Mouse (Mus musculus) hindbrain, embryonic 13.5 days (tissue): ENCODE data around the gene Sec31a. TPM values are rescaled to one million over a fixed set of nuclear protein-coding genes. Genes with fewer than 3 reads are reported as not detected.
A peak's percentile ranks its signal among the peaks of the same experiment; 100 is the strongest.

ENCODE experiments used
- ATAC-seq: fragments of 200-750 bp; cut with Nextera tagmentation; 2 replicates; pipeline ENCODE4 v1.8.0; 2017; ENCODE audit warnings: moderate TSS enrichment; ENCODE audit not compliant: low FRiP score
- H3K27ac ChIP-seq: fragments of 300-500 bp; sonication (generic); 2 replicates; pipeline ENCODE4 v1.5.1; 2015; ENCODE audit warnings: inconsistent platforms, mild to moderate bottlenecking, moderate library complexity
- H3K27me3 ChIP-seq: fragments of 300-500 bp; sonication (generic); 2 replicates; pipeline ENCODE4 v1.6.1; 2015; ENCODE audit warnings: mild to moderate bottlenecking, inconsistent platforms
- H3K36me3 ChIP-seq: fragments of 300-500 bp; sonication (generic); 2 replicates; pipeline ENCODE4 v1.6.1; 2015; ENCODE audit warnings: mild to moderate bottlenecking, inconsistent platforms
- H3K4me1 ChIP-seq: fragments of 300-500 bp; sonication (generic); replicated peaks from 2 replicates; pipeline ENCODE4 v1.6.1; 2015; ENCODE audit warnings: inconsistent platforms
- H3K4me2 ChIP-seq: fragments of 300-500 bp; sonication (generic); 2 replicates; pipeline ENCODE4 v1.6.1; 2015; ENCODE audit warnings: inconsistent platforms, mild to moderate bottlenecking, moderate library complexity
- H3K4me3 ChIP-seq: fragments of 300-500 bp; sonication (generic); 2 replicates; pipeline ENCODE4 v1.5.1; 2015; ENCODE audit warnings: mild to moderate bottlenecking, inconsistent platforms
- H3K9ac ChIP-seq: fragments of 300-500 bp; sonication (generic); 2 replicates; pipeline ENCODE4 v1.6.1; 2015; ENCODE audit warnings: mild to moderate bottlenecking, inconsistent platforms
- H3K9me3 ChIP-seq: fragments of 300-500 bp; sonication (generic); 2 replicates; pipeline ENCODE4 v1.6.1; 2016; ENCODE audit warnings: inconsistent platforms
- WGBS: fragments of 180-500 bp; shearing (Covaris S2); methylation state at CpG from one replicate; pipeline ENCODE4 v1.1.7; 2015; 5-methylcytosine and 5-hydroxymethylcytosine counted together
- polyA plus RNA-seq: library from polyadenylated mRNA; unstranded; fragments of >200 nt; fragmentation: Nextera tagmentation; extraction: Ambion mirVana; gene quantifications from 2 replicates; pipeline ENCODE4 v1.2.1, GENCODE M21; 2015

Sec31a gene
- polyA plus RNA-seq, 1 experiment from 2014 or later, result 95.9 TPM

- H3K4me1 ChIP-seq, result no peaks in the 10 kb centered on the region
- H3K4me2 ChIP-seq, result no peak overlapping the region
- H3K27me3 ChIP-seq, result no peaks in the 10 kb centered on the region
- no peaks in the 10 kb centered on the region for H3K9me3 ChIP-seq
- no peak for ATAC-seq
- no peak overlapping the region for H3K9ac ChIP-seq
- no peak overlapping the region for H3K27ac ChIP-seq
- no peak overlapping the region for H3K4me3 ChIP-seq
- peaks cover 94% of the 10 kb centered on the region for H3K36me3 ChIP-seq
- WGBS, result 92% methylated on average over 20 of the region's 20 CpGs
Measured at GRCm38 (mm10) chr5:100392436-100392955, 23.5 kb downstream of the Sec31a start.

GRCm38 (mm10) chr5:100383782-100384510, 32.1 kb downstream of the Sec31a start:
- ATAC-seq, result no peak
- H3K27me3 ChIP-seq, result no peaks in the 10 kb centered on the region
- H3K4me3 ChIP-seq, result no peak overlapping the region
- no peak overlapping the region for H3K27ac ChIP-seq
- no peaks in the 10 kb centered on the region for H3K9me3 ChIP-seq
- H3K4me1 ChIP-seq, result no peaks in the 10 kb centered on the region
- no peak overlapping the region for H3K4me2 ChIP-seq
- peaks cover 86% of the 10 kb centered on the region for H3K36me3 ChIP-seq
- H3K9ac ChIP-seq, result no peak overlapping the region
- WGBS, result 94% methylated on average over 18 of the region's 18 CpGs

- Histone ChIP-seq H3K36me3 (peaks cover 94% of the 10 kb centered on the region), H3K27ac (no peak overlapping the region), H3K27me3 (no peaks in the 10 kb centered on the region), H3K9ac (no peak overlapping the region), H3K9me3 (no peaks in the 10 kb centered on the region), H3K4me3 (no peak overlapping the region), H3K4me2 (no peak overlapping the region), H3K4me1 (no peaks in the 10 kb centered on the region)
- no peak for ATAC-seq
- 94% methylated on average over 7 of the region's 7 CpGs for WGBS
Measured at GRCm38 (mm10) chr5:100381094-100381493, 34.9 kb downstream of the Sec31a start.

GRCm38 (mm10) chr5:100380277-100380676, 35.8 kb downstream of the Sec31a start:
- Histone ChIP-seq H3K4me3 (no peak overlapping the region), H3K27ac (no peak overlapping the region), H3K9me3 (no peaks in the 10 kb centered on the region), H3K27me3 (no peaks in the 10 kb centered on the region), H3K9ac (no peak overlapping the region), H3K36me3 (peaks cover 92% of the 10 kb centered on the region), H3K4me1 (no peaks in the 10 kb centered on the region), H3K4me2 (no peak overlapping the region)
- no peak for ATAC-seq
- 94% methylated on average over 5 of the region's 5 CpGs for WGBS

- H3K4me2 ChIP-seq, result no peak overlapping the region
- H3K27me3 ChIP-seq, result no peaks in the 10 kb centered on the region
- H3K4me1 ChIP-seq, result no peaks in the 10 kb centered on the region
- H3K27ac ChIP-seq, result no peak overlapping the region
- H3K9ac ChIP-seq, result no peak overlapping the region
- no peaks in the 10 kb centered on the region for H3K9me3 ChIP-seq
- no peak overlapping the region for H3K4me3 ChIP-seq
- H3K36me3 ChIP-seq, result peaks cover 94% of the 10 kb centered on the region
- 95% methylated on average over 2 of the region's 2 CpGs for WGBS
- no peak for ATAC-seq
Measured at GRCm38 (mm10) chr5:100378981-100379380, 37.1 kb downstream of the Sec31a start.

- ATAC-seq, result no peak
- WGBS, result 96% methylated on average over 5 of the region's 5 CpGs
- H3K27me3 ChIP-seq, result no peaks in the 10 kb centered on the region
Measured at GRCm38 (mm10) chr5:100378211-100378610, 37.8 kb downstream of the Sec31a start.

GRCm38 (mm10) chr5:100377376-100377775, 38.7 kb downstream of the Sec31a start:
- H3K9me3 ChIP-seq, result no peaks in the 10 kb centered on the region
- 81% methylated on average over 2 of the region's 2 CpGs for WGBS
- no peak overlapping the region for H3K4me2 ChIP-seq
- no peaks in the 10 kb centered on the region for H3K4me1 ChIP-seq
- no peak overlapping the region for H3K4me3 ChIP-seq
- no peak overlapping the region for H3K9ac ChIP-seq
- peaks cover 93% of the 10 kb centered on the region for H3K36me3 ChIP-seq
- ATAC-seq, result no peak
- H3K27ac ChIP-seq, result no peak overlapping the region
- H3K27me3 ChIP-seq, result no peaks in the 10 kb centered on the region

More at GRCm38 (mm10) chr5:100378211-100378610, 37.8 kb downstream of the Sec31a start:
- Histone ChIP-seq H3K4me1 (no peaks in the 10 kb centered on the region), H3K36me3 (peaks cover 93% of the 10 kb centered on the region), H3K9me3 (no peaks in the 10 kb centered on the region), H3K27ac (no peak overlapping the region), H3K4me3 (no peak overlapping the region), H3K4me2 (no peak overlapping the region), H3K9ac (no peak overlapping the region)

GRCm38 (mm10) chr5:100374703-100375102, 41.3 kb downstream of the Sec31a start:
- ATAC-seq, result peak; percentile 65; the same call in 1 of the 2 replicates
- 93% methylated on average over 2 of the region's 2 CpGs for WGBS

GRCm38 (mm10) chr5:100373952-100374351, 42.1 kb downstream of the Sec31a start:
- Histone ChIP-seq H3K4me3 (no peak overlapping the region), H3K27ac (no peak overlapping the region), H3K9ac (no peak overlapping the region), H3K27me3 (no peaks in the 10 kb centered on the region), H3K4me1 (no peaks in the 10 kb centered on the region), H3K9me3 (no peaks in the 10 kb centered on the region), H3K4me2 (no peak overlapping the region), H3K36me3 (peaks cover 80% of the 10 kb centered on the region)
- WGBS, result 51% methylated on average over 5 of the region's 5 CpGs
- no peak; the same call in 1 of the 2 replicates for ATAC-seq

More at GRCm38 (mm10) chr5:100374703-100375102, 41.3 kb downstream of the Sec31a start:
- Histone ChIP-seq H3K9ac (no peak overlapping the region), H3K4me3 (no peak overlapping the region), H3K27me3 (no peaks in the 10 kb centered on the region), H3K4me1 (no peaks in the 10 kb centered on the region), H3K36me3 (peaks cover 83% of the 10 kb centered on the region), H3K9me3 (no peaks in the 10 kb centered on the region), H3K27ac (no peak overlapping the region), H3K4me2 (no peak overlapping the region)

GRCm38 (mm10) chr5:100370919-100371318, 45.1 kb downstream of the Sec31a start:
- no peak overlapping the region for H3K4me2 ChIP-seq
- H3K9ac ChIP-seq, result no peak overlapping the region
- H3K36me3 ChIP-seq, result peaks cover 82% of the 10 kb centered on the region
- H3K27me3 ChIP-seq, result no peaks in the 10 kb centered on the region
- no peak for ATAC-seq
- WGBS, result 82% methylated on average over 1 of the region's 1 CpGs
- H3K9me3 ChIP-seq, result no peaks in the 10 kb centered on the region
- H3K27ac ChIP-seq, result no peak overlapping the region
- no peaks in the 10 kb centered on the region for H3K4me1 ChIP-seq
- H3K4me3 ChIP-seq, result no peak overlapping the region

- WGBS, result 88% methylated on average over 11 of the region's 11 CpGs
- peaks cover 84% of the 10 kb centered on the region for H3K36me3 ChIP-seq
- no peak overlapping the region for H3K9ac ChIP-seq
- no peak for ATAC-seq
- no peak overlapping the region for H3K27ac ChIP-seq
- no peaks in the 10 kb centered on the region for H3K9me3 ChIP-seq
- no peak overlapping the region for H3K4me2 ChIP-seq
- H3K4me1 ChIP-seq, result no peaks in the 10 kb centered on the region
- H3K4me3 ChIP-seq, result no peak overlapping the region
- no peaks in the 10 kb centered on the region for H3K27me3 ChIP-seq
Measured at GRCm38 (mm10) chr5:100369825-100370459, 46.1 kb downstream of the Sec31a start.

GRCm38 (mm10) chr5:100369093-100369492, 46.9 kb downstream of the Sec31a start:
- peaks cover 83% of the 10 kb centered on the region for H3K36me3 ChIP-seq
- ATAC-seq, result no peak
- H3K4me2 ChIP-seq, result no peak overlapping the region
- no peaks in the 10 kb centered on the region for H3K4me1 ChIP-seq
- 94% methylated on average over 6 of the region's 6 CpGs for WGBS
- H3K27me3 ChIP-seq, result no peaks in the 10 kb centered on the region
- no peak overlapping the region for H3K9ac ChIP-seq
- no peak overlapping the region for H3K4me3 ChIP-seq
- no peaks in the 10 kb centered on the region for H3K9me3 ChIP-seq
- H3K27ac ChIP-seq, result no peak overlapping the region
